ENCODE assay signal across 10 mouse cellular contexts in genomic region chr11:100518188-100518591, GRCm38 (mm10). TPM values are rescaled to one million over a fixed set of nuclear protein-coding genes. Genes with fewer than 3 reads are reported as not detected.
DNase-seq lines count a peak whose midpoint lies in the region; ATAC-seq and TF ChIP-seq lines count a peak whose summit lies in the region.
"Had no signal": no experiment of that assay in that cellular context is flagged by ENCODE, and none has a peak within 500 bp of the region (broad histone marks: within the 10 kb centered on the region; RNA-seq: fewer than 3 reads in every experiment).

No protein-coding gene starts in this region.

- no peak overlapping the region for H3K9ac ChIP-seq in midbrain, postnatal 0 days (replicated peaks; ENCODE audit: low read length, poor library complexity, severe bottlenecking)
- no peak overlapping the region for H3K9ac ChIP-seq in midbrain, embryonic 11.5 days (ENCODE audit: low read length)

- H3K27ac ChIP-seq in midbrain, postnatal 0 days (ENCODE audit: low read depth, low read length) = no peak overlapping the region
- H3K27ac ChIP-seq in midbrain, embryonic 11.5 days (ENCODE audit: low read depth, low read length) = no peak overlapping the region
- H3K27ac ChIP-seq: left cerebral cortex, adult 2 months had no signal

- 73% methylated on average over 5 of the region's 5 CpGs for WGBS in midbrain, postnatal 0 days
- 93% methylated on average over 5 of the region's 5 CpGs for WGBS in midbrain, embryonic 11.5 days

- TF ChIP-seq CTCF in midbrain, postnatal 0 days (IDR thresholded peaks at IDR 0.05) = no peak

- peaks cover 86% of the 10 kb centered on the region for H3K36me3 ChIP-seq in midbrain, postnatal 0 days (ENCODE audit: insufficient read depth, low read length)
- H3K36me3 ChIP-seq in midbrain, embryonic 11.5 days (ENCODE audit: control insufficient read depth, insufficient read depth, low read length) = peaks cover 70% of the 10 kb centered on the region

- H3K4me3 ChIP-seq in midbrain, postnatal 0 days (ENCODE audit: low read depth, low read length) = no peak overlapping the region
- H3K4me3 ChIP-seq in midbrain, embryonic 11.5 days (ENCODE audit: low read depth, low read length) = no peak overlapping the region
- H3K4me3 ChIP-seq: left cerebral cortex, adult 2 months had no signal

- H3K4me2 ChIP-seq in midbrain, postnatal 0 days (ENCODE audit: low read depth, low read length, poor library complexity, severe bottlenecking) = no peak overlapping the region
- no peak overlapping the region for H3K4me2 ChIP-seq in midbrain, embryonic 11.5 days
- H3K4me2 ChIP-seq: heart, embryonic 11.5 days had no signal

- ATAC-seq in midbrain, postnatal 0 days (ENCODE audit: low FRiP score) = no peak; the same call in 1 of the 2 replicates
- ATAC-seq in midbrain, embryonic 11.5 days (ENCODE audit: low FRiP score) = no peak

- no peaks in the 10 kb centered on the region for H3K27me3 ChIP-seq in midbrain, postnatal 0 days (ENCODE audit: insufficient read depth, low read length)
- H3K27me3 ChIP-seq in midbrain, embryonic 11.5 days (ENCODE audit: control insufficient read depth, insufficient read depth, low read length) = no peaks in the 10 kb centered on the region

- H3K4me1 ChIP-seq in midbrain, postnatal 0 days (ENCODE audit: insufficient read depth, low read length) = no peaks in the 10 kb centered on the region
- no peaks in the 10 kb centered on the region for H3K4me1 ChIP-seq in midbrain, embryonic 11.5 days (ENCODE audit: control insufficient read depth, insufficient read depth, low read length)

- intact Hi-C loops in left cerebral cortex, postnatal 36 days (cut with DNase I) = no loop called here

- H3K9me3 ChIP-seq in midbrain, postnatal 0 days (ENCODE audit: low read length) = no peaks in the 10 kb centered on the region
- H3K9me3 ChIP-seq in midbrain, embryonic 11.5 days (ENCODE audit: control insufficient read depth, low read length) = no peaks in the 10 kb centered on the region

- peak; percentile 69 for DNase-seq in adrenal gland, postnatal 10 days
- DNase-seq in adrenal gland, postnatal 4 days (ENCODE audit: low spot score in 2 of 2) = no peak
- DNase-seq in midbrain, postnatal 0 days (ENCODE audit: low spot score) = peak; percentile 87
- DNase-seq in midbrain, embryonic 11.5 days (ENCODE audit: low spot score, missing footprints) = no peak
- DNase-seq in kidney, postnatal 14 days = peak; percentile 87
- no peak for DNase-seq in left cerebral cortex, postnatal 36 days (ENCODE audit: low spot score in 2 of 2)
- DNase-seq in thymus, postnatal 25 days = no peak
- DNase-seq in embryo, embryonic 11 days = no peak

RNA-seq across cellular contexts. Expression of gene Acly, which starts 9.6 kb away (rescaled TPM):
- total RNA-seq in adrenal gland, postnatal 10 days (2021) = 100 to 1,000 TPM; 380 to 552 TPM
- total RNA-seq in adrenal gland, postnatal 4 days (2021) = 100 to 1,000 TPM; 420 to 464 TPM
- 207 and 228 TPM in 2 replicates for total RNA-seq in midbrain, postnatal 0 days (2014; rRNA removed)
- 116 and 120 TPM in 2 replicates for polyA plus RNA-seq in midbrain, postnatal 0 days (2015; fragmentation: Nextera tagmentation; extraction: Ambion mirVana)
- polyA plus RNA-seq in midbrain, embryonic 11.5 days (2014; fragmentation: Nextera tagmentation; extraction: Ambion mirVana) = 298 and 314 TPM in 2 replicates
- 100 to 1,000 TPM; 117 to 123 TPM for total RNA-seq in left cerebral cortex, postnatal 36 days (2021)

RNA-seq across cellular contexts. Expression of gene Ttc25, which starts 27.2 kb away (rescaled TPM):
- total RNA-seq in adrenal gland, postnatal 10 days (2021) = 1 to 10 TPM; 1.4 to 1.6 TPM
- 1 to 10 TPM; 2.2 TPM for total RNA-seq in adrenal gland, postnatal 4 days (2021)
- 0.33 and 0.71 TPM in 2 replicates for total RNA-seq in midbrain, postnatal 0 days (2014; rRNA removed)
- 0.96 and 1.4 TPM in 2 replicates for polyA plus RNA-seq in midbrain, postnatal 0 days (2015; fragmentation: Nextera tagmentation; extraction: Ambion mirVana)
- 1.4 and 1.8 TPM in 2 replicates for polyA plus RNA-seq in midbrain, embryonic 11.5 days (2014; fragmentation: Nextera tagmentation; extraction: Ambion mirVana)
- under 1 TPM; 0.32 to 0.86 TPM for total RNA-seq in left cerebral cortex, postnatal 36 days (2021)

RNA-seq across cellular contexts. Expression of gene Klhl11, which starts 45.6 kb away (rescaled TPM):
- 10 to 100 TPM; 35.0 to 36.3 TPM for total RNA-seq in adrenal gland, postnatal 10 days (2021)
- total RNA-seq in adrenal gland, postnatal 4 days (2021) = 10 to 100 TPM; 48.8 to 50.0 TPM
- total RNA-seq in midbrain, postnatal 0 days (2014; rRNA removed) = 57.4 and 66.2 TPM in 2 replicates
- polyA plus RNA-seq in midbrain, postnatal 0 days (2015; fragmentation: Nextera tagmentation; extraction: Ambion mirVana) = 9.1 and 10.3 TPM in 2 replicates
- polyA plus RNA-seq in midbrain, embryonic 11.5 days (2014; fragmentation: Nextera tagmentation; extraction: Ambion mirVana) = 13.8 and 14.0 TPM in 2 replicates
- 10 to 100 TPM; 95.1 to 97.8 TPM for total RNA-seq in left cerebral cortex, postnatal 36 days (2021)

RNA-seq across cellular contexts. Expression of gene Cnp, which starts 56.5 kb away (rescaled TPM):
- total RNA-seq in adrenal gland, postnatal 10 days (2021) = 10 to 100 TPM; 32.9 to 35.7 TPM
- total RNA-seq in adrenal gland, postnatal 4 days (2021) = 10 to 100 TPM; 49.5 to 51.3 TPM
- total RNA-seq in midbrain, postnatal 0 days (2014; rRNA removed) = 54.7 and 68.8 TPM in 2 replicates
- 65.3 and 76.0 TPM in 2 replicates for polyA plus RNA-seq in midbrain, postnatal 0 days (2015; fragmentation: Nextera tagmentation; extraction: Ambion mirVana)
- 15.7 and 16.9 TPM in 2 replicates for polyA plus RNA-seq in midbrain, embryonic 11.5 days (2014; fragmentation: Nextera tagmentation; extraction: Ambion mirVana)
- 100 to 1,000 TPM; 167 to 298 TPM for total RNA-seq in left cerebral cortex, postnatal 36 days (2021)

Comparison
In these comparisons a context has a peak if more than half of its experiments do, and no peak if none do; other contexts are left out.
1. DNase-seq: peak in adrenal gland, postnatal 10 days (single experiment), midbrain, postnatal 0 days (single experiment) and kidney, postnatal 14 days (single experiment); none in adrenal gland, postnatal 4 days (0 of 2), midbrain, embryonic 11.5 days (single experiment), left cerebral cortex, postnatal 36 days (0 of 2), thymus, postnatal 25 days (single experiment) and embryo, embryonic 11 days (single experiment).